Mouse (Mus musculus): ENCODE measurements around the gene Xpa.

DNA sequence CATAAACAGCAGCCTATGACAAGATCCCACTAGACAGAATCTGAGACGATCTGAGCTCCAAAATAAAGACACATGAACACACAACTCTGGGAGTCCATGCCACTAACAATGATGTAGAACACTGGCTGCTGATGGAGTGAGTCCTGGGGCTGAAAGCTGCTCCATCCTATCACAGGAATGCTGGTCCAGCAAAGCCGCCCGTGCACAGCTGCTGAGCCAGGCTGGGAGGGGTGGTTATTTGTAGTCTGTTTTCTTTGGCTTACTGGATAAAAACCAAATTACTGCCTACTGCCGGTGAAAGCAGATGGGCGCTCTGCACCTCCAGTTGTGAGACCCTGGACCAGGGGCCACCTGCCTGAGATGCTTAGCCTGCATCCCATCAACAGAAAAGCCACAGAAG lies 19.1 kb downstream of the Xpa start:
- no peak for TF ChIP-seq EP300 (IDR thresholded peaks at IDR 0.05; ENCODE audit: insufficient read depth, low read depth, low read length)
- no peak for TF ChIP-seq POLR2A (IDR thresholded peaks at IDR 0.05; ENCODE audit: insufficient read depth, low read length)
